Mouse (Mus musculus) lung, postnatal 0 days (tissue): ENCODE data around the gene Ccdc120.

Source experiments
- CTCF ChIP-seq: IDR thresholded peaks from 2 replicates; pipeline ENCODE4 v1.5.1; 2016; ENCODE audit warnings: antibody characterized with exemption, mild to moderate bottlenecking
- EP300 ChIP-seq: IDR thresholded peaks from 2 replicates; pipeline ENCODE4 v1.6.1; 2016; ENCODE audit warnings: antibody characterized with exemption, mild to moderate bottlenecking, control low read depth

DNA sequence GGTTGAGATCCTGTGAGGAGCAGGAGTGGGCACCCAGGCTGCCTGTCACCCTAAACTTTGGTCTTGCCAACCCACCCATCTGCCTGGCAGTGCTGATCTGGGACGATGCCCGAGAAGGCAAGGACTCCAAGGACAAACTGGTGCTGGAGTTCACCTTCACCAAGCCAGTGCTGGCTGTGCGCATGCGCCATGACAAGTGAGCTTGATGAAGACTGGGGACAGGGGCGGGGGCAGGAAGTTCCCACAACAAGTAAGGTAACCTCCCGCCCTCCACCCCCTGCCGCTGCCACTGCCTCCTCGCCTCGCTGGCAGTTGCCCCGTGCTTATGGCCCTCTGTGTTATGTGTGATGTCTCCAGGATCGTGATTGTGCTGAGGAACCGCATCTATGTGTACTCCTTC lies 24.9 kb downstream of the Ccdc120 start:
- no peak for TF ChIP-seq CTCF
- no peak for TF ChIP-seq EP300
